Mouse (Mus musculus): ENCODE data around the gene Gm21974.
"Not testable (repeated sequence)": the region's sequence is repeated elsewhere in the genome, so short reads cannot be mapped to it uniquely, and the experiment has no call there.

The Gm21974 gene

GRCm38 (mm10) chr7:127915293-127915692 lies 20.0 kb upstream of the Gm21974 start:
- no peak for DNase-seq (ENCODE audit: low spot score)

DNA sequence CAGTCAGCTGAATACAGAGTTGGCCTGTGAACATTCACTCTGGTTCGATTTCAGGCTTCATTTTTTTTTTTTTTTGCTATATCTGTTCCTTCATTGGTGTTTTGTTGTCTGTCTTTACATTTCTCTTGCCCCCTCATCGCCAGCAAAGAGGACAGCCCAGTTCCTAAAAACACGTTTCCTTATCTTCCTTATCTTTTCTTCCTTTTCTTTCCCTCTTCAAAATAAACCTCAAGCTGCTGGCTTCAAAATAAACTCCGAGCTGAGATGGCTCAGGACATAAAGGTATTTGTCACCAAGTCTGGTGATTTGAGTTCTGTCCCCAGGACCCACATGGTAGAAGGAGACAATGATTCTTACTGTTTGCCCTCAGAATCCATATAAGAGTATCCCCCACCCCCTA lies 17.7 kb upstream of the Gm21974 start:
- no peak for DNase-seq (ENCODE audit: low spot score)

DNA sequence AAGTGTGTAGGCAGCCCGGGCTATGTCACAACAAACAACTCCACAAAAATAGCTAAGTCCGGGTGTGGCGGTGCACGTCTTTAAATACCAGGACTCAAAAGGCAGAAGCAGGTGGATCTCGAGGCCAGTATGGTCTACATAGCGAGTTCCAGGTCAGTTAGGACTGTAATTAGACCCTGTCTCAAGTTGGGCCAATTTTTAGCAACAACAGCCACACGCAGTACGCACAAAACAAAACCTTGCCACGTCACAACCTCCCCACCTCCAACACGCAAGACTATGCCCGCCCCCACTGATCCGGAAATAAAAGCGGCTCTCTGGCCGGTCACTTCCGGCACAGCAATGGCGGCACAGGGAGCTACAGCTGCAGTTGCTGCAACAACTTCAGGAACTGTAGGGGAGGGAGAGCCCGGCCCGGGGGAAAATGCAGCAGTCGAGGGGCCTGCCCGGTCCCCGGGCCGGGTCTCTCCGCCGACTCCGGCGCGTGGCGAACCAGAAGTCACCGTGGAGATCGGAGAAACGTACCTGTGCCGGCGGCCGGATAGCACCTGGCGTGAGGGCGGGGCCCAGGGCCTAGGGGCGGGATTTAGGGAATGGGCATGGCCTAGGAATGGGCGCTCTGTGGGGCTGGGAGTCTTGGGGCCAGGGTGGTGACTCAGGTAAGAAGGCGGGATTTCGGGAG lies 17.1 kb upstream of the Gm21974 start, which contains the start of gene Kat8:
Gene Kat8, plus strand, starts transcription at position 327 of the 682 bp plus-strand sequence.
- peak; percentile 90 for DNase-seq (ENCODE audit: low spot score)

DNA sequence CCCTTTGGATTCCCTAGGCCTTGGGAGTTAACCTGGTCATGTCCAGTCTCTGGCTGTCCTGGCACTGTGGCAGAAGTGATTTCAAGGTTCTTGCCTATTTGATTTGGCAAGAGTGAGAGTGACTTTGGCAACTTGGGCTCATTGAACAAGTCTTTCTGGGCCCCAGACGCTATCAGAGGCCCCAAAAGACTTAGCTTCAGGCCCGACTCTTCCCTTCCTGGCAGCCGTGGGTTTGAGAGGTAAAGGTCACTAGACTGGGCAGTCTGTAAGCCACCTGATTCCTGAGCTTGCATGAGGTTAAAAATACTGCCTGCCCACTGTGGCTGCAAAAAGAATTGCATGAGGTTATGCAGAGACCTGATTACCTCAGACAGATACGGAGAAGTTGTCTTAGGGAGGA lies 13.4 kb upstream of the Gm21974 start:
- DNase-seq (ENCODE audit: low spot score) = no peak

- no peak for DNase-seq (ENCODE audit: low spot score)
Measured at GRCm38 (mm10) chr7:127907939-127908338, 12.7 kb upstream of the Gm21974 start.

- peak; percentile 79 for DNase-seq (ENCODE audit: low spot score)
Measured at GRCm38 (mm10) chr7:127903971-127904796, 8.9 kb upstream of the Gm21974 start, which contains the start of gene Bckdk. Gene Bckdk (plus strand): TSS chr7:127904082.

DNA sequence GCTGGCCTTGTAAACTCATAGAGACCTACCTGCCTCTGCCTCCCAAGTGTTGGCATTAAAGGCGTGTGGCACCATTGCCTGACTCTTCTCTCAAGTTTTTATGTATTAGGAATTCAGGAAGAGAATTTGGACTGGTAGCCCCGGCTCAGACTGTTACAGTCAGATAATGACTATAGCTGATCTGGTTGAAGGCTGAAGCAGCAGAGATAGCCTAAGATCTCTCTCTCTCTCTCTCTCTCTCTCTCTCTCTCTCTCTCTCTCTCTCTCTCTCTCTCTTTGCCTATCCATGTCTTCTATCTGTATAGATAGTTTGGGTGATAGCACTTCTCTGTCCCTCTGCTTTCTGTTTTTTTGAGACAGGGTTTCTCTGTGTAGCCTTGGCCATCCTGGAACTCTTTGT lies 6.5 kb upstream of the Gm21974 start:
- no peak for DNase-seq (ENCODE audit: low spot score)

DNA sequence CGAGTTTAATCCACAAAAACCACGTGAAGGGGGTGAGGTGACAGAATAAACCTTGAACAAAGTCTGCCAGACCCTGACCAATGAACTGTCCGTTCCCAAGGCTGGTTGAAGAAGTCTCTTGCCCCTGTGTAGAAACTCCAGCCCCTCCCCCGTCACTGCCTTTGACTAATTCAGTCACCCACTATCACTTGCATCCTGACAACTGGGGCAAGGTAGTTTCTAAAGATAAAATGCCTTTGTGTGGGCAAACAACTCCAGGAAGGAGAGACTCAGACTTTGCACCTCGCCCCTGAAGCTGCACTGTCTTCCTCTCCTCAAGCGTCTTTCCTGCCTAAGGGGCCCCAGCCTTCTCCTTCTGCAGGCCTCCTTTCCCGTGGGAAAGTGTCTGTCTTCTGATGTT lies 4.7 kb upstream of the Gm21974 start:
- DNase-seq (ENCODE audit: low spot score) = no peak

- DNase-seq (ENCODE audit: low spot score) = no peak
Measured at GRCm38 (mm10) chr7:127898179-127898956, 3.1 kb upstream of the Gm21974 start.

DNA sequence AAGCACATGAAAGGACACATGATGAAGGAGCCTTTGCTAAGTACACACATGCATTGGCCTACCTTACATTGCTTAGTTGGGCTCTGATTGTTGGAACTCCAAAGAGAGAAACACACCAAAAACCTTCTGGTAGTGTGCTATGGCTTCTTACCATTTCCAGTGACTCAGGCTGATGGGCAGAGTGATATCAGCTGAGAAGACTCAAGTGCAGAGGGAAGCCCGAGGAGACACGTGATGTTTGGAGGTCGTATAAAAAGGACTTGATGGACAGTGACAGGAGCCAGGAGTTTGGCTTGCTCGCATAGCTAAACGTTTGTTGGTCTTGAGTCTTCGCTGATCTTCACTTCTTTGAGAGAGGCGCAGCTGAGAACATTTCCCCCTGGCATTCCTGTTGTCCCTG lies 2.3 kb upstream of the Gm21974 start:
- no peak for DNase-seq (ENCODE audit: low spot score)

DNA sequence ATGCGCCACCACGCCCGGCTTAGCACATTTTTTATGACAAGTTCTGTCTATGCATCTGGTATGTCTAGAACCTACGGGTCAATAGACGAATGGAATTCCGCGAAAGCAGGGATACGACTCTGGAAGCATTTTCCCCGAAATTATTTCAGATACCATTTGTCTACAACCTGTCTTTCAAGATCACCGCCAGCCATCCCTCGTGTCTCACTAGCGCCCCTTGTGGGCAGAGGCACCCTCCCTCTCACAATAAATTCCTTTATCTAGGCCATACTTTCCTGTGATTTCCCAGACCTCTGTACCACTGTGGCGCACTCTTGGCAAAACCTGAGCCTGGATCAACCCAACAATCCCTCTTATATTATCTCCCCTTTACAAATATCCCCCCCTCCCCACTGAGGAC lies 1.1 kb upstream of the Gm21974 start:
- DNase-seq (ENCODE audit: low spot score) = peak; percentile 63

- not testable (repeated sequence) for DNase-seq (ENCODE audit: low spot score)
Measured at GRCm38 (mm10) chr7:127895891-127896290, 637 bp upstream of the Gm21974 start.

DNA sequence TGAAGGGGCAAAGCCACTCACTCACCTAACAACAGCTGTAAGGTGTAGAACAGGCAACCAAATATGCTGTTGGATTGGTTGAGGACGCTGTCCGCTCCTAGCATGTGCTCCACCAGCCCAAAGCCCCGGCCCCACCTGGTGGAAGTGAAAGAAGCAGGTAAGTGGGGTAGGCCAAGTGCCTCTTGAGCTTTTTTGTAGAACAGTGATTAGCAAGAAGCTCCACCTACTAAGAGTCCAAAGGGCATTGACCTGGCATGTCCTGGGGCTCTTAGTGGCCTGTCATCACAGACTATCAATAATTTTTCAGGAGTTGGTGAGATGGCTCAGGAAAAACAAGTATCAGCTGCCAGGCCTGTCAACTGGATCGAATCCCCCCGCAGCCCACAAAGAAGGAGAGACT lies 774 bp downstream of the Gm21974 start:
- DNase-seq (ENCODE audit: low spot score) = no peak

DNA sequence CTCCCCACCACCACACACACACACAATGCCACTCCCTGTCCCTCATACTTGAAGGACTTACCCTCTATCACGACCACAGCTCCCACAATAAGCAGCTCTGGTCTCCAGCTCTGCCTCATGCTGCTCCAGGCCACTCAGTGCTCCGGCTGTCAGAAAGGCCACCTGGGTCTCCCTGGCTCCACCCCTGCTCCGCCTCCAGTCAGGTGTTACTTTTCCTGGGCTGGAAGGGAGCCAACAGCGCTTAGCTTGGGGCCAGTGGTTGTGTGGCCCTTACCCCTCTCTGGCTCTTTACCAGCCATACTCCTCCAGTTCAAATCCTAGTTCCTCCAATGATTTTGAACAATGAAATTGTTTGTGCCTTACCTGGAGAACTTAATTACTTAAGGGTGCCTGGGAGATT lies 4.5 kb downstream of the Gm21974 start, which contains the start of gene Prss53:
Gene Prss53, minus strand, starts transcription at position 173 of the 400 bp plus-strand sequence.
- DNase-seq (ENCODE audit: low spot score) = no peak

GRCm38 (mm10) chr7:127888821-127889220 lies 6.4 kb downstream of the Gm21974 start:
- DNase-seq (ENCODE audit: low spot score) = no peak

- no peak for DNase-seq (ENCODE audit: low spot score)
Measured at GRCm38 (mm10) chr7:127887781-127888180, 7.5 kb downstream of the Gm21974 start.

DNA sequence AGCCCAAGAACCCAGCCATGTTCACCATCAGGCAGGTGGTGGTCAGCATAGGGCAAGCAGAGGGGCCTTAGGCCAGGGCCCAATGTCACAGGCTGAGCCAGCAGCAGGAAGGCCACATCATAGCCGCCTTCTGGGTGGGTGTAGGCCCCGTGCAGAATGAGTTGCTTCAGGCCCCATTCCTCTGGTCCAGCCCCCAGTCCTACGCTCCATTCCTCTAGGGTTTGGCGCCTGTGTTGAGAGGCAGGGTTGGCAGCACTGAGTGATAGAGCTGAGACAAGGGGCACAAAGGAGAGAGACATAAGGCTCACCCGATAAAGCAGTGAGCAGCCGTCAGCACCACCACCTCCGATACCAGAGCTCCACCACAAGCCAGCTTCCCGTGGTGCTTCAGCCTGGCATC lies 8.1 kb downstream of the Gm21974 start:
- DNase-seq (ENCODE audit: low spot score) = no peak

DNA sequence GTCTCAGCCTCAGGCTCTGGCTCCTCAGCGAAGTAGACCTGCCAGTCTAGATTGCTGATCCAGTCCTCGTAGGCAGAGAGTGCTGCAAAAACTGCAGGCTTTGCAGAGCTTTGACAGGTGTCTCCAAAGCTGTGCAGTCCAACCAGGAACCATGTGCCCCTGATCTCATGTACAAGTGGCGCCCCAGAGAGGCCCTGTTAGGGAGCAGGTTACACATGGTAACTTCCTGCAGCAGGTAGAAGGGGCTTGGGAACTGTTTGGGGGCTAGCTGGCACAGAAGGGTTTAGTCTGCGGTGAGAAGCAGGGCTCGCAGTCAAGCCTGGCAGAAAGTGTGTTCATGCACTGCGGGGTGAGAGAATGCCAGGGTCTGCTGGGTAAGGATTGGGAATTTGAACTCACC lies 8.7 kb downstream of the Gm21974 start:
- DNase-seq (ENCODE audit: low spot score) = no peak

DNA sequence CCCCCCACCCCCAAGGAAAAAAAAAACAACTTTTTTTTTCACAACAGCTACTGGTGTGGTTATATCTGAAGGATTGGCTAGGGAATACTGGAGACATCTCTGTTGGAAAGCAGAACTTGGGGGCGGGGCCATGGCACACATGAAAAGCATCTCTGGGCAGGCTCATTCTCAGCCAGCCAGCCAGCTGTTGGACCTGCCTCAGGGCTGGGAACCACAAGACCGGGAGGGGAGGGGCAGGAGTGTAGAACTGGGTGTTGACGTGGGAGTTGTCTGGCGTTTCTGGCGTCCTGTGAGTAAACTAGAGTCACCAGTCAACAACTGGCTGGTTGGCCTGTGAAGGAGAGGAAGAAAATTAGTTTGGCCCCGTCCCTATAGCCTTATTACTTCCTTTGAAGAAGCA lies 9.3 kb downstream of the Gm21974 start:
- DNase-seq (ENCODE audit: low spot score) = peak; percentile 77

GRCm38 (mm10) chr7:127880431-127880830 lies 14.8 kb downstream of the Gm21974 start:
- no peak for DNase-seq (ENCODE audit: low spot score)

GRCm38 (mm10) chr7:127879301-127879700 lies 16.0 kb downstream of the Gm21974 start:
- DNase-seq (ENCODE audit: low spot score) = no peak
